Mouse (Mus musculus) CH12.LX (cell line): ENCODE results near the gene Gm49776. TPM values are rescaled to one million over a fixed set of nuclear protein-coding genes. Genes with fewer than 3 reads are reported as not detected.

Experiments
- DNase-seq: peaks from one replicate; pipeline ENCODE4 v3.0.0-alpha.2; 2013; ENCODE audit errors: extremely low read depth
- H3K27ac ChIP-seq: 2 replicates; pipeline ENCODE4 v1.5.1; 2012; ENCODE audit warnings: low read depth, mild to moderate bottlenecking, control low read depth, moderate library complexity; ENCODE audit not compliant: insufficient read depth
- H3K27me3 ChIP-seq: replicated peaks from 2 replicates; pipeline ENCODE3; 2012; ENCODE audit warnings: inconsistent platforms
- H3K36me3 ChIP-seq, 2 experiments: replicated peaks in 1 of 2; 2 replicates each; pipeline versions ENCODE3 to v1.6.1; 2012; ENCODE audit warnings: inconsistent platforms in 1 of 2, low read length in 1 of 2, mild to moderate bottlenecking in 1 of 2, mixed read lengths in 1 of 2, moderate library complexity in 1 of 2; ENCODE audit not compliant: control insufficient read depth in 1 of 2, insufficient read depth in 1 of 2
- H3K4me1 ChIP-seq, 2 experiments: 2 replicates each; pipeline ENCODE4 v1.6.1; 2012; ENCODE audit warnings: inconsistent platforms in 1 of 2, moderate library complexity in 1 of 2; ENCODE audit not compliant: insufficient read depth in 2 of 2, control insufficient read depth in 1 of 2
- H3K4me2 ChIP-seq: 2 replicates; pipeline ENCODE4 v1.6.1; 2012; ENCODE audit warnings: low read depth, mild to moderate bottlenecking, control low read depth; ENCODE audit not compliant: poor library complexity, insufficient read depth, severe bottlenecking
- H3K4me3 ChIP-seq, 3 experiments: fragments of 150-350 bp in 1 of 3; sonication (generic) in 1 of 3; replicated peaks in 1 of 3; 2 replicates each; pipeline versions ENCODE3 to v1.5.1; 2011 to 2012; ENCODE audit warnings: low read depth in 2 of 3, low read length in 2 of 3, mild to moderate bottlenecking in 2 of 3, moderate library complexity in 2 of 3, control low read depth in 1 of 3, improper control_type of control experiment in 1 of 3, inconsistent platforms in 1 of 3, mixed read lengths in 1 of 3; ENCODE audit not compliant: poor library complexity in 1 of 3
- H3K79me2 ChIP-seq: replicated peaks from 2 replicates; pipeline ENCODE4 v1.6.1; 2012; ENCODE audit warnings: mild to moderate bottlenecking, moderate library complexity; ENCODE audit not compliant: control insufficient read depth, poor library complexity, insufficient read depth, severe bottlenecking; ENCODE audit errors: extremely low read depth
- H3K9ac ChIP-seq: 2 replicates; pipeline ENCODE4 v1.6.1; 2012; ENCODE audit warnings: low read depth, mild to moderate bottlenecking, control low read depth, moderate library complexity; ENCODE audit not compliant: insufficient read depth
- H3K9me3 ChIP-seq: replicated peaks from 2 replicates; pipeline ENCODE3; 2012; ENCODE audit warnings: low read length, inconsistent platforms, mixed read lengths
- BHLHE40 ChIP-seq: IDR thresholded peaks from 2 replicates; pipeline ENCODE4 v1.6.1; 2011; ENCODE audit warnings: mild to moderate bottlenecking, low read depth, low read length, improper control_type of control experiment
- ETS1 ChIP-seq: conservative IDR thresholded peaks from 2 replicates; pipeline ENCODE4 v1.6.1; 2012; ENCODE audit warnings: low read depth, mild to moderate bottlenecking, inconsistent platforms, low read length, improper control_type of control experiment, moderate library complexity
- GABPA ChIP-seq: IDR thresholded peaks from 2 replicates; pipeline ENCODE4 v1.6.1; 2012; ENCODE audit warnings: low read depth, low read length, improper control_type of control experiment, inconsistent platforms; ENCODE audit not compliant: insufficient replicate concordance
- IRF4 ChIP-seq: IDR thresholded peaks from 2 replicates; pipeline ENCODE4 v1.6.1; 2014; ENCODE audit warnings: low read depth, mild to moderate bottlenecking, inconsistent platforms, low read length, improper control_type of control experiment
- NELFE ChIP-seq: IDR thresholded peaks from 2 replicates; pipeline ENCODE4 v1.6.1; 2011; ENCODE audit warnings: low read depth, low read length, improper control_type of control experiment
- POLR2A ChIP-seq: IDR thresholded peaks from 2 replicates; pipeline ENCODE4 v1.6.1; 2011; ENCODE audit warnings: low read depth, mild to moderate bottlenecking, improper control_type of control experiment, low read length
- POLR2AphosphoS2 ChIP-seq: IDR thresholded peaks from 2 replicates; pipeline ENCODE4 v1.6.1; 2011; ENCODE audit warnings: low read depth, low read length, improper control_type of control experiment
- RAD21 ChIP-seq: IDR thresholded peaks from 2 replicates; pipeline ENCODE4 v1.6.1; 2011; ENCODE audit warnings: low read depth, mild to moderate bottlenecking, low read length, improper control_type of control experiment, moderate library complexity
- RCOR1 ChIP-seq: conservative IDR thresholded peaks from 2 replicates; pipeline ENCODE4 v1.6.1; 2012; ENCODE audit warnings: low read depth, mild to moderate bottlenecking, inconsistent platforms, low read length, improper control_type of control experiment
- SMC3 ChIP-seq: IDR thresholded peaks from 2 replicates; pipeline ENCODE4 v1.6.1; 2011; ENCODE audit warnings: low read depth, low read length, improper control_type of control experiment
- TBP ChIP-seq: conservative IDR thresholded peaks from 2 replicates; pipeline ENCODE4 v1.6.1; 2011; ENCODE audit warnings: low read depth, low read length, improper control_type of control experiment
- TCF12 ChIP-seq: IDR thresholded peaks from 2 replicates; pipeline ENCODE4 v1.6.1; 2014; ENCODE audit warnings: low read depth, mild to moderate bottlenecking, inconsistent platforms, low read length, improper control_type of control experiment
- USF2 ChIP-seq: conservative IDR thresholded peaks from 2 replicates; pipeline ENCODE4 v1.6.1; 2011; ENCODE audit warnings: low read depth, low read length, improper control_type of control experiment
- ZMIZ1 ChIP-seq: IDR thresholded peaks from 2 replicates; pipeline ENCODE4 v1.6.1; 2012; ENCODE audit warnings: low read depth, mild to moderate bottlenecking, inconsistent platforms, low read length, improper control_type of control experiment
- dilution Hi-C: fragments of 300-500 bp; cut with MboI; formaldehyde crosslinking; loops from 2 replicates; pipeline ENCODE4 v1.14.3; 2020; ENCODE audit warnings: low sequenced_read_pairs; ENCODE audit not compliant: extremely low pct_unique_long_range_greater_than_20kb, extremely low pct_ligation_motif_present
- in situ Hi-C: fragments of 300-500 bp; cut with MboI; formaldehyde crosslinking; loops from 3 replicates; pipeline ENCODE4 v1.14.3; 2019; ENCODE audit warnings: low sequenced_read_pairs, low pct_ligation_motif_present, low pct_unique_long_range_greater_than_20kb, mixed read lengths
- polyA plus RNA-seq: library from polyadenylated mRNA; unstranded; fragments of >175 nt; gene quantifications from 2 replicates; pipeline ENCODE4 v1.2.1, GENCODE M21; 2012; ENCODE audit warnings: low read depth; ENCODE audit not compliant: insufficient read length
- total RNA-seq, 2 experiments: library from RNA; depleted of rRNA; stranded (reverse); fragments of 300-350 nt in 1 of 2; fragments of >200 nt in 1 of 2; gene quantifications; 2 replicates each; pipeline ENCODE4 v1.2.3; 2012 to 2014

The Gm49776 gene
- total and polyA plus RNA-seq, 3 experiments = 0.25 to 25.0 TPM; not detected in 1

DNA sequence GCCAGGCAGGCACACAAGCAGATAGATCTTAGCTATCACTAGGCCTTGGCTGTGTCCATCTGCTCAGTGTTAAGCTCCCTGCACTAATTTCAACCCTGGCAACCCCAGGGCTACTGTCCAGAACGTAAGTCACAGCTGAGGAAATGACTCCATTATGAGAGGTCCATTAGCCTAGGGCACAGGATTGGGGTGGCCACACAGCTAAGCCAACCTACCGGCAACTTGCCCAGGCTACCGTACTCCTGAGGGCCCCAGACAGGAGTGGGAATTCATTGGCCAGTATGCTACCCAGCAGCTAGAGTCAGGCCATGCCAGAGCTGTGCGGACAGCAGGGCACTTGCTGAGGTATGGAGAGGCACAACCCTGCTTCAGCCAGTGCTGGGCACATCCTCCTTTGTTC is 29.3 kb downstream of the Gm49776 start:
- Histone ChIP-seq H3K9ac (no peak overlapping the region), H3K27me3 (no peaks in the 10 kb centered on the region), H3K4me3 (no peak overlapping the region), H3K27ac (no peak overlapping the region), H3K9me3 (no peaks in the 10 kb centered on the region), H3K4me2 (no peak overlapping the region), H3K36me3 (peaks cover 50 to 70% of the 10 kb centered on the region in 2 experiments), H3K79me2 (no peaks in the 10 kb centered on the region), H3K4me1 (peaks cover 26 to 54% of the 10 kb centered on the region in 2 experiments)
- no peak for DNase-seq
- in situ Hi-C loops = no loop called here
- TF ChIP-seq NELFE = no peak
- TF ChIP-seq TCF12 = no peak
- no peak for TF ChIP-seq TBP
- no peak for TF ChIP-seq SMC3
- TF ChIP-seq ETS1 = no peak
- TF ChIP-seq POLR2A = no peak
- dilution Hi-C loops = no loop called here

DNA sequence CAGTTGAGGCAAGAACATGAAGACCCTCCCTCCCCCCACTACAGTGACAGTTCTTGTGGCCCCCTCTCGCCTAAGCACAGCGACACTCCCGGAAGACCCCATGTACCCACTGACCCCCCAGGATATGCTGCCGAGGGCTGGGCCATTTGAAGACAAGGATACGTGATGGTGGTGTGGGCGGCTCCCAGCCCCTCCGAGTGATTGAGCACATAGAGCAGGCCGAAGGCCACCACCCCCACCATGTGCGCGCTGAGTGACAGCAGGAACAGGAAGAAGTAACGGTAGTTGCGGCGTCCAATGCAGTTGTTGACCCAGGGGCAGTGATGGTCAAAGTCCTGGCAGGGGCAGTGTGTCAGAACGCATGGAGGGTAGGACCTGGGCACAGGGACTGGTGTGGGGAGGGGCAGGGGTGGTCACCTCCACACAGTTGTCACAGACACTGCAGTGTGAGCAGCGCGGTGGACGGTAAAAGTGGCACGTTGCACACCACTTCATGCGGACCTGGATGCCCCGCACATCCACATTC is 30.2 kb downstream of the Gm49776 start:
- TF ChIP-seq POLR2A (no peak), ZMIZ1 (no peak), IRF4 (no peak), RAD21 (no peak), RCOR1 (no peak), POLR2AphosphoS2 (no peak), USF2 (no peak)
- in situ Hi-C loops (no loop called here), dilution Hi-C loops (no loop called here)
- H3K36me3 ChIP-seq = peaks cover 56 to 79% of the 10 kb centered on the region in 2 experiments
- H3K4me3 ChIP-seq = no peak overlapping the region
- no peaks in the 10 kb centered on the region for H3K79me2 ChIP-seq
- H3K27me3 ChIP-seq = no peaks in the 10 kb centered on the region
- no peaks in the 10 kb centered on the region for H3K9me3 ChIP-seq
- no peak overlapping the region for H3K4me2 ChIP-seq
- no peak for DNase-seq
- no peak overlapping the region for H3K9ac ChIP-seq
- peaks cover 26 to 45% of the 10 kb centered on the region in 2 experiments for H3K4me1 ChIP-seq
- no peak overlapping the region for H3K27ac ChIP-seq

DNA sequence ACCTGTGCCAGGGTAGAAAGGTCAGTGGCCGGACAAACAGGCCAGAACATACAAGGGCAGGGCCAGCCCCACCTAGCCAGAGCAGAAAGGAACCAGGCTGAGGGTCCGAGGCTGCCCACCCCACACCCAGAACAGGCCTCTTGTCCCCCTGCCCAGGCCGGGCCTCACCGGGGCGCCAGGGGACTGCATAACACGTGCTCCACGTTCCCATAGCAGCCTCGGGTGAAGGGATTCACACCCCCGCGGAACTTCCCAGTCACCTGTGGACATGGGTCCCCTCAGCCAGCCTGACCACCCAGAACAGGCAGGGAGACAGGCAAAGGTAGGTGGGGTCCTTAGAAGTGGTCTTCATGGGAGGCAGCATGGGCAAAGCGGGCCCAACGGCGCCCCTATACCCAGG is 30.9 kb downstream of the Gm49776 start:
- no peaks in the 10 kb centered on the region for H3K79me2 ChIP-seq
- TF ChIP-seq RAD21 (no peak), TCF12 (no peak), GABPA (no peak), ETS1 (no peak), BHLHE40 (no peak), NELFE (no peak)
- dilution Hi-C loops = no loop called here
- H3K9me3 ChIP-seq = no peaks in the 10 kb centered on the region
- no peak overlapping the region for H3K27ac ChIP-seq
- H3K4me1 ChIP-seq = peaks cover 31 to 52% of the 10 kb centered on the region in 2 experiments
- DNase-seq = no peak
- H3K36me3 ChIP-seq = peaks cover 62 to 87% of the 10 kb centered on the region in 2 experiments
- no peak overlapping the region for H3K4me2 ChIP-seq
- in situ Hi-C loops = no loop called here
- H3K4me3 ChIP-seq = no peak overlapping the region
- no peaks in the 10 kb centered on the region for H3K27me3 ChIP-seq
- H3K9ac ChIP-seq = no peak overlapping the region
